Mouse (Mus musculus): ENCODE results near the gene Gosr2. TPM values are rescaled to one million over a fixed set of nuclear protein-coding genes. Genes with fewer than 3 reads are reported as not detected.
"Not testable (repeated sequence)": the region's sequence is repeated elsewhere in the genome, so short reads cannot be mapped to it uniquely, and the experiment has no call there.

Gosr2 gene
- polyA plus RNA-seq, 1 experiment from 2014 or later = 92.2 TPM

GRCm38 (mm10) chr11:103696851-103697564 is 690 bp downstream of the Gosr2 start:
- Histone ChIP-seq H3K4me2 (replicated peaks; ENCODE audit: low read depth, low read length) (peak overlapping the region; percentile 66), H3K27me3 (ENCODE audit: insufficient read depth, low read length) (no peaks in the 10 kb centered on the region), H3K27ac (ENCODE audit: low read length) (peak overlapping the region; percentile 99), H3K4me3 (ENCODE audit: low read length) (peak overlapping the region; percentile 75), H3K36me3 (ENCODE audit: insufficient read depth, low read length) (no peaks in the 10 kb centered on the region), H3K9ac (replicated peaks; ENCODE audit: low read length) (peak overlapping the region; percentile 94), H3K4me1 (ENCODE audit: insufficient read depth, low read length) (peaks cover 5% of the 10 kb centered on the region; the same call in 1 of the 2 replicates), H3K9me3 (ENCODE audit: low read length) (no peaks in the 10 kb centered on the region)
- 1% methylated on average over 18 of the region's 18 CpGs for WGBS
- peak; percentile 62; the same call in 1 of the 2 replicates for ATAC-seq (ENCODE audit: low FRiP score, low TSS enrichment)

- no peak for ATAC-seq (ENCODE audit: low FRiP score, low TSS enrichment)
- Histone ChIP-seq H3K36me3 (ENCODE audit: insufficient read depth, low read length) (no peaks in the 10 kb centered on the region), H3K4me2 (replicated peaks; ENCODE audit: low read depth, low read length) (no peak overlapping the region), H3K27me3 (ENCODE audit: insufficient read depth, low read length) (no peaks in the 10 kb centered on the region), H3K4me1 (ENCODE audit: insufficient read depth, low read length) (peaks cover 14% of the 10 kb centered on the region), H3K4me3 (ENCODE audit: low read length) (no peak overlapping the region), H3K9me3 (ENCODE audit: low read length) (no peaks in the 10 kb centered on the region), H3K9ac (replicated peaks; ENCODE audit: low read length) (no peak overlapping the region), H3K27ac (ENCODE audit: low read length) (no peak overlapping the region)
- WGBS = 60% methylated on average over 1 of the region's 1 CpGs
These were observed 4.5 kb downstream of the Gosr2 start for GRCm38 (mm10) chr11:103693241-103693640.

DNA sequence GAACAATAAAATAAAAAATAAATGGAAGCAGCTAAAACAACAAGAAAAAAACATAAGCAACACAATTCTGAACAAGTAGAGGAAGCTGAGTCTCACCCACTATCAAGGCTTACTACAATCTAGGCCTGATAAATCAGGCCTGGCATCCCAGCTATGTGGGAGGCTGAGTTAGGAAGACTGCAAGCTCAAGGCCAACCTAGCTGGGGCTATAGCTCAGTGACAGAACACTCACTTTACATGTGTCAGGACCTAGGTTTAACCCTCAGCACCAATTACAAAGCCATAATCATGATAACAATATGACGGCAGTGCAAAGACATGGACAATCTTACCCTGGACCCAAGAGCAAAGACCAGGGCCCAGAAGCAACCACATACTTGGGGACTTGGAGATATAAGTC is 6.7 kb downstream of the Gosr2 start:
- H3K27me3 ChIP-seq (ENCODE audit: insufficient read depth, low read length) = no peaks in the 10 kb centered on the region
- no peak overlapping the region for H3K27ac ChIP-seq (ENCODE audit: low read length)
- H3K9me3 ChIP-seq (ENCODE audit: low read length) = no peaks in the 10 kb centered on the region
- peaks cover 12% of the 10 kb centered on the region; the same call in 1 of the 2 replicates for H3K4me1 ChIP-seq (ENCODE audit: insufficient read depth, low read length)
- no peak overlapping the region for H3K9ac ChIP-seq (replicated peaks; ENCODE audit: low read length)
- H3K4me3 ChIP-seq (ENCODE audit: low read length) = no peak overlapping the region
- WGBS = 76% methylated on average over 1 of the region's 1 CpGs
- peaks cover 5% of the 10 kb centered on the region; the same call in 1 of the 2 replicates for H3K36me3 ChIP-seq (ENCODE audit: insufficient read depth, low read length)
- no peak overlapping the region for H3K4me2 ChIP-seq (replicated peaks; ENCODE audit: low read depth, low read length)
- no peak for ATAC-seq (ENCODE audit: low FRiP score, low TSS enrichment)

- Histone ChIP-seq H3K27ac (ENCODE audit: low read length) (peak overlapping the region; percentile 69), H3K9me3 (ENCODE audit: low read length) (no peaks in the 10 kb centered on the region), H3K4me3 (ENCODE audit: low read length) (no peak overlapping the region), H3K9ac (replicated peaks; ENCODE audit: low read length) (no peak overlapping the region), H3K4me1 (ENCODE audit: insufficient read depth, low read length) (peaks cover 12% of the 10 kb centered on the region; the same call in 1 of the 2 replicates), H3K4me2 (replicated peaks; ENCODE audit: low read depth, low read length) (no peak overlapping the region), H3K36me3 (ENCODE audit: insufficient read depth, low read length) (peaks cover 23% of the 10 kb centered on the region), H3K27me3 (ENCODE audit: insufficient read depth, low read length) (no peaks in the 10 kb centered on the region)
- WGBS = 34% methylated on average over 3 of the region's 3 CpGs
- no peak for ATAC-seq (ENCODE audit: low FRiP score, low TSS enrichment)
These were observed 8.7 kb downstream of the Gosr2 start for GRCm38 (mm10) chr11:103688980-103689378.

DNA sequence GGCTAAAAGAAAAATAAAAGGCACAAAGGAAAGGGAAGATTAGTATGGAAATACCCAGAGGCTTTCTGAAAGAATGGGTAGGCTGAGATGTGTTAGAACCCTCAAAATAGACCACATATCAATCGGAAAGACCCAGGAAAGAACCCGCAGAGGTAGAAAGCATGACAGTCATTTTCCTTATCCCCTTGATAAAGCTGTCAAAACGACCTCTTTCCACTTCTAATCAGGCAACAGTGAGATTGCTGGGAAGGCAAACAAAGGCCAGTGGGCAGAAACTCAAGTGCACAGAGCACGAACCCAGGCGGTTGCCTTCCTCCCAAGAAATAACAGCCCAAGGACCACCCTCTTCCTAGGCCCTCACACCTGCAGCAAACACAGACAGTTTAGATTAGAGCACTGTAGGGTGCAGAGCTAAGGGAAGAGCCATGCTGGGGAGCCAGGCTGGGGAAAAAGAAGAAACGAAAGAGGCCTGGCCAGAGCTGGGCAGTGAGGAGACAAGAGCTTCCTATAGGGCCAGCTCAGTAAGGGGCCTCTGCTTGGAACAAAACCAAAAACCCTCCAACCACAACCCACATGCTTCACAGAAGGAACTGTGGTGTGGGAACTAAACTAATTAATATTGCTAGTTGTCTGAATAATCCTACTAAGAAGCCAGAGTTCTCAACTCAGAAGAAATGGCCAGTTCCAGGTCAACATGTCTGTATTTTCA is 9.3 kb downstream of the Gosr2 start:
- no peak for ATAC-seq (ENCODE audit: low FRiP score, low TSS enrichment)
- Histone ChIP-seq H3K27ac (ENCODE audit: low read length) (peak overlapping the region; percentile 69), H3K9me3 (ENCODE audit: low read length) (no peaks in the 10 kb centered on the region), H3K4me2 (replicated peaks; ENCODE audit: low read depth, low read length) (no peak overlapping the region), H3K36me3 (ENCODE audit: insufficient read depth, low read length) (peaks cover 27% of the 10 kb centered on the region), H3K9ac (replicated peaks; ENCODE audit: low read length) (no peak overlapping the region), H3K27me3 (ENCODE audit: insufficient read depth, low read length) (no peaks in the 10 kb centered on the region), H3K4me3 (ENCODE audit: low read length) (no peak overlapping the region), H3K4me1 (ENCODE audit: insufficient read depth, low read length) (peaks cover 12% of the 10 kb centered on the region; the same call in 1 of the 2 replicates)
- WGBS = 79% methylated on average over 6 of the region's 6 CpGs

GRCm38 (mm10) chr11:103686706-103687105 is 11.0 kb downstream of the Gosr2 start:
- WGBS = 62% methylated on average over 6 of the region's 6 CpGs
- Histone ChIP-seq H3K9ac (replicated peaks; ENCODE audit: low read length) (no peak overlapping the region), H3K4me2 (replicated peaks; ENCODE audit: low read depth, low read length) (no peak overlapping the region), H3K36me3 (ENCODE audit: insufficient read depth, low read length) (peaks cover 43% of the 10 kb centered on the region), H3K27me3 (ENCODE audit: insufficient read depth, low read length) (no peaks in the 10 kb centered on the region), H3K4me1 (ENCODE audit: insufficient read depth, low read length) (peaks cover 12% of the 10 kb centered on the region; the same call in 1 of the 2 replicates), H3K27ac (ENCODE audit: low read length) (peak overlapping the region; percentile 61), H3K9me3 (ENCODE audit: low read length) (no peaks in the 10 kb centered on the region), H3K4me3 (ENCODE audit: low read length) (no peak overlapping the region)
- no peak for ATAC-seq (ENCODE audit: low FRiP score, low TSS enrichment)

DNA sequence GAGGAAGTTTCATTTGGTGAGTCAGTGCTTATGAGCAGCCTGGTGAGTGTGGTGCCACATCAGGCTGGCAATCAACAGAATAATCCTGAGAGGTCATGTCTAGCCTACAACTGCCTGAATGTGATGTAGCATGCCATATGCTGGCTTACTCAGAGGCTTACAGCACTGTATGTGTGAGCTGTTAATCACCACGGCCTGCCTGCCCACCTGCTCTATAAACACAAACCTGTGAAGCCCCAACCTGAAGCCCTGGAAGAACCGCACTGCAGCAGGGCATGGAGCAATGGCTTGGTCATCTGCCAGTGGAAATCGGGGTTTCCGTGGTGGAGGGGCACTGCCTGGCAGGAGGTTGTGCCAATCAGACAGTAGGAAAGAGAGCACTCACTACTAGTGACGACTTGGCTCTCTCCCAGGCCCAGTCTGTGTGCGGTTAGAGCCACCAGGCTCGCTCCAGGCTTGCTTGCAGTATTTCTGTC is 12.4 kb downstream of the Gosr2 start:
- H3K4me1 ChIP-seq (ENCODE audit: insufficient read depth, low read length) = peaks cover 12% of the 10 kb centered on the region; the same call in 1 of the 2 replicates
- ATAC-seq (ENCODE audit: low FRiP score, low TSS enrichment) = no peak
- H3K4me3 ChIP-seq (ENCODE audit: low read length) = no peak overlapping the region
- H3K9ac ChIP-seq (replicated peaks; ENCODE audit: low read length) = no peak overlapping the region
- H3K9me3 ChIP-seq (ENCODE audit: low read length) = no peaks in the 10 kb centered on the region
- no peak overlapping the region for H3K4me2 ChIP-seq (replicated peaks; ENCODE audit: low read depth, low read length)
- no peaks in the 10 kb centered on the region for H3K27me3 ChIP-seq (ENCODE audit: insufficient read depth, low read length)
- WGBS = 77% methylated on average over 7 of the region's 7 CpGs
- H3K36me3 ChIP-seq (ENCODE audit: insufficient read depth, low read length) = peaks cover 53% of the 10 kb centered on the region
- no peak overlapping the region for H3K27ac ChIP-seq (ENCODE audit: low read length)

DNA sequence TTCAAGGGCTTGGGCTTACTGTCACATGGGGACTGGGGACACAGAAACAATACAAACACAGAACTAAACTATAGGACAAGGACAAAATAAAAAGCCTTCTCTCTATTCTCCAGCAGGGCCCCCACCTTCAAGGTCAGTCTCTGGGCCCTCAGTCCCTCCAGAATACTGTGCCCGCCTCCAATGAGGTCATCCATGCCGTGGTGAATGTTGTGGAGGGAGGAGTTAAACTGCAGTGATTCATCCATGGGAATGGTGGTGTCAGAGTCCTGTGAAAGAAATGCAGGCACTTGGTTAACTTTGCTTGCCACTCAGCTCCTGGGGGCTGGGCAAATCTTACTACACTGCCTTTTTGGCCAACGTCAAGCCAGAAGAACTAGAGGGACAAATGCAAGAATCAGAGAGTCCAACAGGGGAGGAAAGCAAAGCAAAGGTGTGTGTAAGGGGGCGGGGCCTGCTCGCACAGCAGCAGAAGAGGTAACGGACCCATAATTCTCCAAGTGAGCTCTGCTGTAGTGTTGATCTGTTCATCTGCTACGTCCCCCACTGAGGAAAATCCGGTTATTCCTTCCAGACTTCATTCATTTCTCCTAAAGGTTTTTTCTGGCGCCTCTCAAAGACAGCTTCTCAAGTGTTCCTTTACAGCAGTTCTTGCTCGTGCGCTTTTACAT is 13.9 kb downstream of the Gosr2 start:
- Histone ChIP-seq H3K4me1 (ENCODE audit: insufficient read depth, low read length) (no peaks in the 10 kb centered on the region), H3K4me2 (replicated peaks; ENCODE audit: low read depth, low read length) (no peak overlapping the region), H3K4me3 (ENCODE audit: low read length) (no peak overlapping the region), H3K9ac (replicated peaks; ENCODE audit: low read length) (no peak overlapping the region), H3K36me3 (ENCODE audit: insufficient read depth, low read length) (peaks cover 65% of the 10 kb centered on the region), H3K9me3 (ENCODE audit: low read length) (no peaks in the 10 kb centered on the region), H3K27me3 (ENCODE audit: insufficient read depth, low read length) (no peaks in the 10 kb centered on the region), H3K27ac (ENCODE audit: low read length) (no peak overlapping the region)
- 86% methylated on average over 11 of the region's 11 CpGs for WGBS
- ATAC-seq (ENCODE audit: low FRiP score, low TSS enrichment) = no peak

DNA sequence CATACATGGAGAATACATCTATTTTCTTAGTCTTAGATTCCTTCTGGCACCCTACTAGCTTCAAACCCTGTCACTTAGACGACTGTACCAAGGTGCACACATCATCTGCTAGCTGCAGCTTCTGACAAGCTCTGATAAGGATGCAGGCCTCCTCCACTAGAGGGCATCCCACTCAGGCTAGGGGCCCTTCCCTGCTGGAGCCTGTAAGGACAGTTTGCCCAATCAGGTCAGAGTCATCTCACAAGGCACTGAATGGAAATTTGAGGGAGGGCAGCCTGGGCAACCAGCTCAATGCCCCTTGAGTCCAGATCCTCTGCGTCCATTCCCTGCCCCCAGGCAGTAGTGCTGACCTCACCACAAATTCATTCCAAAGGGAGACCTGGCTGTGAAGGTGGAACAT is 20.7 kb downstream of the Gosr2 start:
- 31% methylated on average over 2 of the region's 2 CpGs for WGBS
- H3K9ac ChIP-seq (replicated peaks; ENCODE audit: low read length); H3K4me2 ChIP-seq (replicated peaks; ENCODE audit: low read depth, low read length); H3K9me3 ChIP-seq (ENCODE audit: low read length); H3K4me3 ChIP-seq (ENCODE audit: low read length); H3K27me3 ChIP-seq (ENCODE audit: insufficient read depth, low read length); H3K4me1 ChIP-seq (ENCODE audit: insufficient read depth, low read length); H3K27ac ChIP-seq (ENCODE audit: low read length): not testable (repeated sequence)
- 0 out of 2 replicates have a peak, but pooled peaks have one; percentile 12 for ATAC-seq (ENCODE audit: low FRiP score, low TSS enrichment)
- peaks cover 34% of the 10 kb centered on the region for H3K36me3 ChIP-seq (ENCODE audit: insufficient read depth, low read length)

Measured in kidney, embryonic 16.5 days (tissue).